Comparison of ENCODE assay signal across 9 mouse cellular contexts in genomic region chr11:5314330-5314741, GRCm38 (mm10). TPM values are rescaled to one million over a fixed set of nuclear protein-coding genes. Genes with fewer than 3 reads are reported as not detected.
DNase-seq lines count a peak whose midpoint lies in the region; ATAC-seq lines count a peak whose summit lies in the region.
"Had no signal": no experiment of that assay in that cellular context is flagged by ENCODE, and none has a peak within 500 bp of the region (broad histone marks: within the 10 kb centered on the region; RNA-seq: fewer than 3 reads in every experiment).

No protein-coding gene starts in this region.

- H3K4me2 ChIP-seq in hindbrain, embryonic 13.5 days, result no peak overlapping the region
- H3K4me2 ChIP-seq in hindbrain, embryonic 11.5 days (replicated peaks; ENCODE audit: low read depth, low read length), result no peak overlapping the region
- peak overlapping the region; percentile 17; the same call in 1 of the 2 replicates for H3K4me2 ChIP-seq in forebrain, embryonic 13.5 days
- no peak overlapping the region for H3K4me2 ChIP-seq in midbrain, embryonic 11.5 days
- H3K4me2 ChIP-seq in intestine, embryonic 16.5 days (ENCODE audit: low read depth, low read length), result no peak overlapping the region

- ATAC-seq in hindbrain, embryonic 13.5 days (ENCODE audit: low FRiP score), result no peak
- no peak for ATAC-seq in hindbrain, embryonic 11.5 days (ENCODE audit: low FRiP score)
- peak; percentile 28 for ATAC-seq in forebrain, embryonic 13.5 days
- no peak for ATAC-seq in midbrain, embryonic 11.5 days (ENCODE audit: low FRiP score)
- ATAC-seq in erythroblast, adult 5-6 weeks (replicated peaks; ENCODE audit: low FRiP score, poor library complexity, severe bottlenecking), result no peak
- ATAC-seq in intestine, embryonic 16.5 days, result no peak
- ATAC-seq: liver, postnatal 0 days had no signal

- H3K36me3 ChIP-seq in hindbrain, embryonic 13.5 days, result no peaks in the 10 kb centered on the region
- H3K36me3 ChIP-seq in hindbrain, embryonic 11.5 days (ENCODE audit: control insufficient read depth, insufficient read depth, low read length), result no peaks in the 10 kb centered on the region
- no peaks in the 10 kb centered on the region for H3K36me3 ChIP-seq in forebrain, embryonic 13.5 days (ENCODE audit: poor library complexity, severe bottlenecking)
- H3K36me3 ChIP-seq in midbrain, embryonic 11.5 days (ENCODE audit: control insufficient read depth, insufficient read depth, low read length), result no peaks in the 10 kb centered on the region
- H3K36me3 ChIP-seq in intestine, embryonic 16.5 days (ENCODE audit: control insufficient read depth, insufficient read depth, low read length), result no peaks in the 10 kb centered on the region

- no peak for DNase-seq in hindbrain, embryonic 11.5 days (ENCODE audit: low spot score)
- peak; percentile 26 for DNase-seq in embryo, embryonic 9.5 days (ENCODE audit: extremely low spot score)
- peak; percentile 87 for DNase-seq in midbrain, embryonic 11.5 days (ENCODE audit: low spot score, missing footprints)
- DNase-seq in spleen, postnatal 14 days (ENCODE audit: low spot score in 2 of 2), result no peak

- peak overlapping the region; percentile 35; the same call in 1 of the 2 replicates for H3K9ac ChIP-seq in hindbrain, embryonic 13.5 days
- no peak overlapping the region for H3K9ac ChIP-seq in hindbrain, embryonic 11.5 days (ENCODE audit: low read depth, low read length)
- no peak overlapping the region for H3K9ac ChIP-seq in forebrain, embryonic 13.5 days
- no peak overlapping the region for H3K9ac ChIP-seq in midbrain, embryonic 11.5 days (ENCODE audit: low read length)
- H3K9ac ChIP-seq in intestine, embryonic 16.5 days (ENCODE audit: low read depth, low read length), result no peak overlapping the region
- H3K9ac ChIP-seq: liver, postnatal 0 days had no signal

- H3K4me3 ChIP-seq in hindbrain, embryonic 13.5 days, result no peak overlapping the region
- no peak overlapping the region for H3K4me3 ChIP-seq in hindbrain, embryonic 11.5 days (ENCODE audit: low read depth, low read length)
- H3K4me3 ChIP-seq in forebrain, embryonic 13.5 days, result no peak overlapping the region
- H3K4me3 ChIP-seq in midbrain, embryonic 11.5 days (ENCODE audit: low read depth, low read length), result no peak overlapping the region
- H3K4me3 ChIP-seq in intestine, embryonic 16.5 days (ENCODE audit: low read length), result no peak overlapping the region

- WGBS in hindbrain, embryonic 13.5 days, result 27% methylated on average over 3 of the region's 3 CpGs
- 25% methylated on average over 3 of the region's 3 CpGs for WGBS in hindbrain, embryonic 11.5 days
- under 1% methylated on average over 3 of the region's 3 CpGs for WGBS in forebrain, embryonic 13.5 days
- WGBS in midbrain, embryonic 11.5 days, result 8% methylated on average over 3 of the region's 3 CpGs
- WGBS in intestine, embryonic 16.5 days, result 48% methylated on average over 3 of the region's 3 CpGs

- peaks cover 35% of the 10 kb centered on the region for H3K4me1 ChIP-seq in hindbrain, embryonic 13.5 days (replicated peaks)
- peaks cover 13% of the 10 kb centered on the region; the same call in 1 of the 2 replicates for H3K4me1 ChIP-seq in hindbrain, embryonic 11.5 days (replicated peaks; ENCODE audit: control insufficient read depth, insufficient read depth, low read length)
- H3K4me1 ChIP-seq in forebrain, embryonic 13.5 days, result peaks cover 49% of the 10 kb centered on the region
- H3K4me1 ChIP-seq in midbrain, embryonic 11.5 days (ENCODE audit: control insufficient read depth, insufficient read depth, low read length), result peaks cover 20% of the 10 kb centered on the region
- 0 out of 2 replicates have a peak, but pooled peaks cover 5% of the 10 kb centered on the region for H3K4me1 ChIP-seq in intestine, embryonic 16.5 days (ENCODE audit: control insufficient read depth, insufficient read depth, low read length)

- no peaks in the 10 kb centered on the region for H3K9me3 ChIP-seq in hindbrain, embryonic 13.5 days
- no peaks in the 10 kb centered on the region for H3K9me3 ChIP-seq in hindbrain, embryonic 11.5 days (ENCODE audit: control insufficient read depth, low read length)
- H3K9me3 ChIP-seq in forebrain, embryonic 13.5 days (replicated peaks), result no peaks in the 10 kb centered on the region
- no peaks in the 10 kb centered on the region for H3K9me3 ChIP-seq in midbrain, embryonic 11.5 days (ENCODE audit: control insufficient read depth, low read length)
- no peaks in the 10 kb centered on the region for H3K9me3 ChIP-seq in intestine, embryonic 16.5 days (ENCODE audit: control insufficient read depth, low read length)

- peak overlapping the region; percentile 78 for H3K27ac ChIP-seq in hindbrain, embryonic 13.5 days
- H3K27ac ChIP-seq in hindbrain, embryonic 11.5 days (ENCODE audit: low read depth, low read length), result no peak overlapping the region
- peak overlapping the region; percentile 84 for H3K27ac ChIP-seq in forebrain, embryonic 13.5 days
- no peak overlapping the region for H3K27ac ChIP-seq in midbrain, embryonic 11.5 days (ENCODE audit: low read depth, low read length)
- H3K27ac ChIP-seq in intestine, embryonic 16.5 days (ENCODE audit: low read length), result no peak overlapping the region; the same call in 1 of the 2 replicates

- no peaks in the 10 kb centered on the region for H3K27me3 ChIP-seq in hindbrain, embryonic 13.5 days
- no peaks in the 10 kb centered on the region for H3K27me3 ChIP-seq in hindbrain, embryonic 11.5 days (ENCODE audit: control insufficient read depth, insufficient read depth, low read length)
- H3K27me3 ChIP-seq in forebrain, embryonic 13.5 days, result no peaks in the 10 kb centered on the region
- no peaks in the 10 kb centered on the region for H3K27me3 ChIP-seq in midbrain, embryonic 11.5 days (ENCODE audit: control insufficient read depth, insufficient read depth, low read length)
- no peaks in the 10 kb centered on the region for H3K27me3 ChIP-seq in intestine, embryonic 16.5 days (replicated peaks; ENCODE audit: control insufficient read depth, insufficient read depth, low read length)

RNA-seq across cellular contexts. Expression of gene Kremen1, which starts 53.0 kb away (rescaled TPM):
- 6.5 and 7.5 TPM in 2 replicates for polyA plus RNA-seq in hindbrain, embryonic 13.5 days (2015; fragmentation: Nextera tagmentation; extraction: Ambion mirVana)
- polyA plus RNA-seq in hindbrain, embryonic 11.5 days (2014; fragmentation: Nextera tagmentation; extraction: Ambion mirVana), result 6.6 and 6.7 TPM in 2 replicates
- 6.6 and 7.2 TPM in 2 replicates for polyA plus RNA-seq in forebrain, embryonic 13.5 days (2015; fragmentation: Nextera tagmentation; extraction: Ambion mirVana)
- 4.9 and 6.9 TPM in 2 replicates for polyA plus RNA-seq in midbrain, embryonic 11.5 days (2014; fragmentation: Nextera tagmentation; extraction: Ambion mirVana)
- total RNA-seq in erythroblast, adult 5-6 weeks (2015; ENCODE audit: low replicate concordance), result 0.38 TPM in 1 of 2 replicates, not detected in the other
- 0.70 and 1.1 TPM in 2 replicates for total RNA-seq in erythroblast, adult 5-6 weeks (2017; ENCODE audit: low replicate concordance)
- 9.1 and 10.5 TPM in 2 replicates for polyA plus RNA-seq in intestine, embryonic 16.5 days (2015; fragmentation: Nextera tagmentation; extraction: Ambion mirVana)

Comparison
In these comparisons a context has a peak if more than half of its experiments do, and no peak if none do; other contexts are left out.
1. H3K27ac ChIP-seq: peak in hindbrain, embryonic 13.5 days (single experiment) and forebrain, embryonic 13.5 days (single experiment); none in hindbrain, embryonic 11.5 days (single experiment), midbrain, embryonic 11.5 days (single experiment) and intestine, embryonic 16.5 days (single experiment).
2. DNase-seq: peak in embryo, embryonic 9.5 days (single experiment) and midbrain, embryonic 11.5 days (single experiment); none in hindbrain, embryonic 11.5 days (single experiment) and spleen, postnatal 14 days (0 of 2).